Mouse (Mus musculus) forebrain, embryonic 10.5 days (tissue): ENCODE results near the gene Dcun1d5. TPM values are rescaled to one million over a fixed set of nuclear protein-coding genes. Genes with fewer than 3 reads are reported as not detected.
"Not testable (repeated sequence)": the region's sequence is repeated elsewhere in the genome, so short reads cannot be mapped to it uniquely, and the experiment has no call there.

Experiments
- DNase-seq: peaks from one replicate; pipeline ENCODE4 v3.0.0-alpha.2; 2017; ENCODE audit warnings: low spot score; ENCODE audit errors: extremely low spot score
- H3K27ac ChIP-seq: fragments of 300-500 bp; sonication (generic); 2 replicates; pipeline ENCODE4 v1.5.1; 2016; ENCODE audit warnings: mild to moderate bottlenecking
- H3K27me3 ChIP-seq: fragments of 300-500 bp; sonication (generic); 2 replicates; pipeline ENCODE4 v1.6.1; 2016; ENCODE audit warnings: mild to moderate bottlenecking; ENCODE audit not compliant: poor library complexity, severe bottlenecking
- H3K36me3 ChIP-seq: fragments of 300-500 bp; sonication (generic); replicated peaks from 2 replicates; pipeline ENCODE4 v1.6.1; 2016; ENCODE audit warnings: mild to moderate bottlenecking, moderate library complexity
- H3K4me1 ChIP-seq: fragments of 300-500 bp; sonication (generic); 2 replicates; pipeline ENCODE4 v1.6.1; 2016
- H3K4me3 ChIP-seq: fragments of 300-500 bp; sonication (generic); 2 replicates; pipeline ENCODE4 v1.5.1; 2016; ENCODE audit warnings: mild to moderate bottlenecking, moderate library complexity
- H3K9me3 ChIP-seq: fragments of 300-500 bp; sonication (generic); 2 replicates; pipeline ENCODE4 v1.6.1; 2016; ENCODE audit warnings: mild to moderate bottlenecking, moderate library complexity
- WGBS: fragments of 180-500 bp; shearing (Covaris S2); methylation state at CpG from one replicate; pipeline ENCODE4 v1.1.7; 2016; 5-methylcytosine and 5-hydroxymethylcytosine counted together
- polyA plus RNA-seq: library from polyadenylated mRNA; unstranded; fragments of >200 nt; fragmentation: Nextera tagmentation; extraction: Ambion mirVana; gene quantifications from 2 replicates; pipeline ENCODE4 v1.2.1, GENCODE M21; 2016

Gene Dcun1d5
- 115 and 121 TPM in 2 replicates for polyA plus RNA-seq

DNA sequence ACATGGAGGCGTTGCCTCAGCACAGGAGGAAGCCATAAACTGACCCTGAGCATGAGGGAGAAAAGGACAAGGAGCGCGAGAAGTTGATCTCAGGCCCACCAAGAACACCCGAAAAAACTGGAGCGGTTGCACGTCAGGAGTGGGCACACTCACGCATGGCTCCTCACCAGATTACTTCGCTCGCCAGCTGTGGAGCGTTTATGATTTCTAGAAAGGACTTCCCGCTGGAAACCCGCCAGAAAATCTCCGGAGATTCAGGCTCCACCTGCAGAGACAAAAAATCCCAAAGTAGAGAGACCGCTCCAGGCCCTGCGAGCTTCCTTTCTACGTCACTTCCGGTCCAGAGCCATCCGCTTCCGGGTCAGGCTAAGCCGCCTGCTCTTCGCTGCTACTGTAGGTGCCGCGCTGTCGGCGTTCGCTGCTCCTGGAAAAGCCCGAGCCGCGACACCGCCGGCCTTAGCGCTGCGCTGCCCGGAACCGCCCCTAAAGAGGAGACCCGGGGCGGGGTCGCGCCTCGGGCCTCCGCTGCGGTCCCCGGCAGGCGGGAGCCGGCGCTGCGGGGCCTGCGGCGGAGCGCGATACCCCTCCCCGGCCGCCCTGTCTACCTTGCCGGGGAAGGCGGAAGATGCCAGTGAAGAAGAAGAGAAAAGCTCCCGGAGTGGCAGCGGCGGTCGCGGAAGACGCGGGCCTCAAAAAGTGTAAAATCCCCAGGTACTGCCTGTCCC lies at the start of gene Dcun1d5, which contains the start of gene Dync2h1:
Gene Dcun1d5, plus strand, starts transcription at position 349 of the 725 bp plus-strand sequence.
Gene Dync2h1, minus strand, starts transcription at position 275 of the 725 bp plus-strand sequence.
- no peaks in the 10 kb centered on the region for H3K27me3 ChIP-seq
- H3K4me1 ChIP-seq: peaks cover 21% of the 10 kb centered on the region
- WGBS: under 1% methylated on average over 62 of the region's 62 CpGs
- peak; percentile 91 for DNase-seq
- peak within 1 kb of the TSS; percentile 92 for H3K27ac ChIP-seq
- H3K36me3 ChIP-seq: peaks cover 32% of the 10 kb centered on the region
- no peaks in the 10 kb centered on the region for H3K9me3 ChIP-seq
- peak within 1 kb of the TSS; percentile 93 for H3K4me3 ChIP-seq

DNA sequence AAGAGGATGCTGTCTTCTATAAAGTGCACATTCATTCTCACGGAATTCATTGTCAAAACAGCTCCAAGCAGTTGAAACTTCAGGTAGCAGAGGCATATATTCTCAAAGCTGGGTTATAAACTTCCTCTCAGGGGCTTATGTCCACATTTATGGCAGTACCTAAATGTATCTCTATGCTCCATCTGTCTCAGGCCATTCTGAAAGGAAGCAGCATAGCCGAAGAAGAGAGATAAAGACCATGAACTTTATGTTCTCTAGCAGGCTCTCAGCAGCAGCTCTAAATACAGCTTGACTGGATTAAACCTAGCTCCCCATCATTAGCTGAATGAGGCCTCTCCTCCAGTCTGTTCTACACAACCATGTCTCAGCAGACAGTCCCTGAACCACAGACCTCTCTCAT lies 29.9 kb upstream of the Dcun1d5 start:
- 93% methylated on average over 2 of the region's 2 CpGs for WGBS
- H3K4me3 ChIP-seq: no peak overlapping the region
- no peaks in the 10 kb centered on the region for H3K27me3 ChIP-seq
- no peaks in the 10 kb centered on the region for H3K4me1 ChIP-seq
- H3K36me3 ChIP-seq: peaks cover 75% of the 10 kb centered on the region
- no peak overlapping the region for H3K27ac ChIP-seq
- H3K9me3 ChIP-seq: no peaks in the 10 kb centered on the region
- DNase-seq: no peak

- no peaks in the 10 kb centered on the region for H3K9me3 ChIP-seq
- no peaks in the 10 kb centered on the region for H3K4me1 ChIP-seq
- WGBS: 95% methylated on average over 7 of the region's 7 CpGs
- H3K27ac ChIP-seq: no peak overlapping the region
- no peak overlapping the region for H3K4me3 ChIP-seq
- no peaks in the 10 kb centered on the region for H3K27me3 ChIP-seq
- peaks cover 82% of the 10 kb centered on the region for H3K36me3 ChIP-seq
- DNase-seq: no peak
These were observed 25.7 kb upstream of the Dcun1d5 start for GRCm38 (mm10) chr9:7158605-7159004.

DNA sequence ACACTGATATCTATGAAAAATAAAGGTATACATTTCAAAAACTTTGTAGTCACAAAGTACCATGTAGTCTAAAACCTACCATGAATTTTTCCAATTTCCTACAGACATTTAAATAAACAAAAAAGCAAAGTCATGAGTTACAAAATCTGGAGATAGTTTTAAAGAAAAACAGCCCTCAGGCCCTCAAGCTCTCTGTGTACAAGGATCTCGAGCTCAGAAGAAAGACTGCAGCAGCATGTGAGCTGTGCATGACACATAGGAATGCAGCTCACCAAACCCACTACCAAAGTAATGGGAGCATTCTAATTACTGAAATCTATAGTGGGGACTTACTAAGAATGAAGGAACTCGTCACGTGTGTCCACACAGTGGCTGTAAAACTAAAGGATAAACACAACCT lies 24.6 kb upstream of the Dcun1d5 start:
- no peaks in the 10 kb centered on the region for H3K4me1 ChIP-seq
- 69% methylated on average over 3 of the region's 3 CpGs for WGBS
- H3K27me3 ChIP-seq: no peaks in the 10 kb centered on the region
- H3K36me3 ChIP-seq: peaks cover 87% of the 10 kb centered on the region
- DNase-seq: no peak
- H3K9me3 ChIP-seq: no peaks in the 10 kb centered on the region
- no peak overlapping the region for H3K4me3 ChIP-seq
- H3K27ac ChIP-seq: no peak overlapping the region

DNA sequence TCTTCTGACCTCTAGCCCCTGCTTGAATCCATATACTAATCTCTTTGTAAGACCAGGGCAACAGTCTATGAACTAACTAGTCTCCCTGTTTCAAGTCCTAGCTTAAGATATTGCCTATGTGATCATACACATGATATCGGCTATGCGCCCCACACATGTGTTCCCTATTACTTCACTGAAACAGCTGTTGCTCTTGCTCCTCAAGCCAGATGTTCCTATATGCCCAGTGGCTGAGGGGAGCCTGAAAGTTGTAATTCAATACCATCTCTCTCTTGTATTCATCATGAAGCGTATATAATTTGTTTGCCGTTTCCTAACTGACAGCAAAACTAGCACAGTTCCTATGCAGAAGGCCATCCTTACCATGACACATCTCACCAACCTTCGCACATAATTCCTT lies 23.6 kb upstream of the Dcun1d5 start:
- H3K4me3 ChIP-seq: no peak overlapping the region
- no peaks in the 10 kb centered on the region for H3K9me3 ChIP-seq
- DNase-seq: no peak
- no peak overlapping the region for H3K27ac ChIP-seq
- no peaks in the 10 kb centered on the region for H3K27me3 ChIP-seq
- 78% methylated on average over 5 of the region's 5 CpGs for WGBS
- H3K4me1 ChIP-seq: no peaks in the 10 kb centered on the region
- peaks cover 87% of the 10 kb centered on the region for H3K36me3 ChIP-seq

- Histone ChIP-seq H3K9me3 (no peaks in the 10 kb centered on the region), H3K27me3 (no peaks in the 10 kb centered on the region), H3K27ac (no peak overlapping the region), H3K36me3 (peaks cover 79% of the 10 kb centered on the region), H3K4me1 (no peaks in the 10 kb centered on the region), H3K4me3 (no peak overlapping the region)
- 88% methylated on average over 6 of the region's 6 CpGs for WGBS
- no peak for DNase-seq
These were observed 16.9 kb upstream of the Dcun1d5 start for GRCm38 (mm10) chr9:7167339-7167998.

- WGBS: 95% methylated on average over 1 of the region's 1 CpGs
- Histone ChIP-seq H3K4me1 (peaks cover 18% of the 10 kb centered on the region), H3K27me3 (no peaks in the 10 kb centered on the region), H3K27ac (no peak overlapping the region), H3K9me3 (no peaks in the 10 kb centered on the region), H3K4me3 (no peak overlapping the region), H3K36me3 (peaks cover 46% of the 10 kb centered on the region)
- no peak for DNase-seq
These were observed 10.6 kb upstream of the Dcun1d5 start for GRCm38 (mm10) chr9:7173756-7174155.

GRCm38 (mm10) chr9:7176618-7177610 lies 7.4 kb upstream of the Dcun1d5 start:
- H3K9me3 ChIP-seq: no peaks in the 10 kb centered on the region
- peaks cover 18% of the 10 kb centered on the region for H3K4me1 ChIP-seq
- H3K36me3 ChIP-seq: peaks cover 42% of the 10 kb centered on the region
- H3K27me3 ChIP-seq: no peaks in the 10 kb centered on the region
- DNase-seq: peak; percentile 92
- peak overlapping the region; percentile 73 for H3K4me3 ChIP-seq
- H3K27ac ChIP-seq: peak overlapping the region; percentile 86
- WGBS: 9% methylated on average over 41 of the region's 41 CpGs

DNA sequence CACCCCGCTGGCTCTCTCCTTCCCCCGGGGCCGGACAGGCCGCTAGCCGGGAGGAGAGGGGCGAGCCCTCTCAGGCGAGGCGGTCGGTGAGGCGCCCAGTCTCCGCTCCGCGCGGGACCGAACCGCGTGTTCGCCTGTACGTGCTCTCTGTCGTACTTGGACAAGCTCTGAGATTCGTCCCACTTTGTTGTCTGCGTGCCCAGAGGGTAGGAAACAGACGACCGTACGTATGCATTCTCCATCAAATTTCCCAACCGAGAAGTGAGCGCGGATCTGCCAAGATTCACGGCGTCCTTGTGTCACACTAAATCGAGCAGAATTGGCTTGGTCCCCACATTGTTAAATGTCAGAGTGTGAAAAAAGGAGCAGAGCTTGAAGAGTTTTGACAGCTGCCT lies 574 bp downstream of the Dcun1d5 start:
- no peaks in the 10 kb centered on the region for H3K27me3 ChIP-seq
- H3K36me3 ChIP-seq: peaks cover 35% of the 10 kb centered on the region
- peak overlapping the region; percentile 92 for H3K27ac ChIP-seq
- DNase-seq: peak; percentile 42
- under 1% methylated on average over 28 of the region's 31 CpGs for WGBS
- H3K4me3 ChIP-seq: peak overlapping the region; percentile 93
- peaks cover 21% of the 10 kb centered on the region for H3K4me1 ChIP-seq
- H3K9me3 ChIP-seq: no peaks in the 10 kb centered on the region

GRCm38 (mm10) chr9:7190694-7191093 lies 6.4 kb downstream of the Dcun1d5 start:
- H3K9me3 ChIP-seq, H3K27ac ChIP-seq, H3K27me3 ChIP-seq, H3K4me3 ChIP-seq, H3K4me1 ChIP-seq, DNase-seq: not testable (repeated sequence)
- H3K36me3 ChIP-seq: peaks cover 42% of the 10 kb centered on the region
- 90% methylated on average over 3 of the region's 3 CpGs for WGBS

GRCm38 (mm10) chr9:7216240-7216639 lies 31.9 kb downstream of the Dcun1d5 start:
- no peak for DNase-seq
- 51% methylated on average over 2 of the region's 2 CpGs for WGBS
- Histone ChIP-seq H3K4me1 (no peaks in the 10 kb centered on the region), H3K27me3 (no peaks in the 10 kb centered on the region), H3K27ac (no peak overlapping the region), H3K4me3 (no peak overlapping the region), H3K9me3 (no peaks in the 10 kb centered on the region), H3K36me3 (peaks cover 26% of the 10 kb centered on the region)

GRCm38 (mm10) chr9:7221024-7221423 lies 36.7 kb downstream of the Dcun1d5 start:
- Histone ChIP-seq H3K27me3 (no peaks in the 10 kb centered on the region), H3K27ac (no peak overlapping the region), H3K4me1 (no peaks in the 10 kb centered on the region), H3K36me3 (peaks cover 4% of the 10 kb centered on the region; the same call in 1 of the 2 replicates), H3K4me3 (no peak overlapping the region), H3K9me3 (no peaks in the 10 kb centered on the region)
- no peak for DNase-seq
- 93% methylated on average over 5 of the region's 5 CpGs for WGBS
